ENCODE assay signal across 8 mouse cellular contexts in the genomic region with DNA sequence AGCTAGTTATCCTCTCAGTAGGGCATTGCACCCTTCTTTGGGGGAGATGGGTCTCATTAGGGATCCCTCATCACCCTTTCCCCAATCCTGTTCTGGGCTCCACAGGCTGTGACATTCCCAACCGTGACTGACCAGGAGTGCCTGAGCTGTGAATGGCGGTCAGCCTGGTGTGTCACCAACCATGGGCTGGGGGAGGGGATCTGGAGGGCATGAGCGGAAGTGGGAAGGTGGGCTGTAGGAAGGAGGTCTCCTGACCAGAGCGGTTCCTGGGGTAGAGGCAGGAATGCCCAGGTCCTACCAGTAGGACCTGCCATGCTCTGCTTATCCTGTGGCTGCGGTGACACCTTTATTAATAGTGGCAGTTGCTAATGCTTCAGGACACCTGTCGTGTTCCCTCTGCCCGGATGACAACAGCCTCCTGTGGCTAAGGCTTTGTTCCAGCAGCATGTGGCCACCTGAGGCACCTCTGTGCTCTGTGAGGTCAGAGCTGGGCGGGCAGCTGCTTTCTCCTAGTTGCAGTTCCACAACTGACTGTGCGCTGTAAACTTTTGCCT. TPM values are rescaled to one million over a fixed set of nuclear protein-coding genes. Genes with fewer than 3 reads are reported as not detected.
DNase-seq lines count a peak whose midpoint lies in the region; ATAC-seq lines count a peak whose summit lies in the region.

No protein-coding gene starts in this region.

- peak overlapping the region; percentile 64 for H3K4me2 ChIP-seq in embryonic facial prominence, embryonic 11.5 days (ENCODE audit: low read depth, low read length)
- peak overlapping the region; percentile 58 for H3K4me2 ChIP-seq in hindbrain, embryonic 15.5 days
- H3K4me2 ChIP-seq in midbrain, embryonic 15.5 days, result peak overlapping the region; percentile 57

- H3K27ac ChIP-seq in embryonic facial prominence, embryonic 11.5 days (replicated peaks; ENCODE audit: low read depth, low read length), result no peak overlapping the region
- H3K27ac ChIP-seq in hindbrain, embryonic 15.5 days (replicated peaks), result no peak overlapping the region; the same call in 1 of the 2 replicates
- no peak overlapping the region for H3K27ac ChIP-seq in midbrain, embryonic 15.5 days

- H3K4me1 ChIP-seq in embryonic facial prominence, embryonic 11.5 days (ENCODE audit: control insufficient read depth, insufficient read depth, low read length), result peaks cover 19% of the 10 kb centered on the region
- H3K4me1 ChIP-seq in hindbrain, embryonic 15.5 days (replicated peaks), result peaks cover 78% of the 10 kb centered on the region
- peaks cover 76% of the 10 kb centered on the region for H3K4me1 ChIP-seq in midbrain, embryonic 15.5 days

- WGBS in embryonic facial prominence, embryonic 11.5 days, result 23% methylated on average over 9 of the region's 9 CpGs
- 23% methylated on average over 9 of the region's 9 CpGs for WGBS in hindbrain, embryonic 15.5 days
- 23% methylated on average over 9 of the region's 9 CpGs for WGBS in midbrain, embryonic 15.5 days

- no peaks in the 10 kb centered on the region for H3K27me3 ChIP-seq in embryonic facial prominence, embryonic 11.5 days (ENCODE audit: control insufficient read depth, insufficient read depth, low read length)
- H3K27me3 ChIP-seq in hindbrain, embryonic 15.5 days, result no peaks in the 10 kb centered on the region
- no peaks in the 10 kb centered on the region for H3K27me3 ChIP-seq in midbrain, embryonic 15.5 days (replicated peaks)

- H3K36me3 ChIP-seq in embryonic facial prominence, embryonic 11.5 days (replicated peaks; ENCODE audit: control insufficient read depth, insufficient read depth, low read depth, low read length), result no peaks in the 10 kb centered on the region
- no peaks in the 10 kb centered on the region for H3K36me3 ChIP-seq in hindbrain, embryonic 15.5 days
- H3K36me3 ChIP-seq in midbrain, embryonic 15.5 days (replicated peaks), result no peaks in the 10 kb centered on the region

- peak overlapping the region; percentile 45; the same call in 1 of the 2 replicates for H3K9ac ChIP-seq in embryonic facial prominence, embryonic 11.5 days (replicated peaks; ENCODE audit: low read length)
- no peak overlapping the region for H3K9ac ChIP-seq in hindbrain, embryonic 15.5 days
- H3K9ac ChIP-seq in midbrain, embryonic 15.5 days, result no peak overlapping the region

- peak overlapping the region; percentile 31 for H3K4me3 ChIP-seq in embryonic facial prominence, embryonic 11.5 days (ENCODE audit: low read depth, low read length)
- peak overlapping the region; percentile 32 for H3K4me3 ChIP-seq in hindbrain, embryonic 15.5 days
- H3K4me3 ChIP-seq in midbrain, embryonic 15.5 days, result peak overlapping the region; percentile 31

- peak; percentile 42 for DNase-seq in kidney, postnatal 10 days
- DNase-seq in kidney, postnatal 14 days, result no peak
- DNase-seq in embryonic facial prominence, embryonic 11.5 days (ENCODE audit: low spot score), result no peak
- no peak for DNase-seq in gastrocnemius, postnatal 25 days
- no peak for DNase-seq in urinary bladder, postnatal 14 days (ENCODE audit: low spot score)

- no peak for ATAC-seq in embryonic facial prominence, embryonic 11.5 days (replicated peaks; ENCODE audit: insufficient number of reproducible peaks, low FRiP score, low TSS enrichment, low read depth)
- no peak for ATAC-seq in hindbrain, embryonic 15.5 days (ENCODE audit: low FRiP score, low read depth)
- ATAC-seq in midbrain, embryonic 15.5 days (replicated peaks), result no peak
- no peak for ATAC-seq in frontal cortex, adult (ENCODE audit: low TSS enrichment)

- H3K9me3 ChIP-seq in embryonic facial prominence, embryonic 11.5 days (replicated peaks; ENCODE audit: control insufficient read depth, low read length), result no peaks in the 10 kb centered on the region
- no peaks in the 10 kb centered on the region for H3K9me3 ChIP-seq in hindbrain, embryonic 15.5 days
- H3K9me3 ChIP-seq in midbrain, embryonic 15.5 days, result no peaks in the 10 kb centered on the region

RNA-seq across cellular contexts. Expression of a gene that starts 13.8 kb away (rescaled TPM):
- polyA plus RNA-seq in embryonic facial prominence, embryonic 11.5 days (2014; fragmentation: Nextera tagmentation; extraction: Ambion mirVana), result 59.5 and 60.3 TPM in 2 replicates
- polyA plus RNA-seq in hindbrain, embryonic 15.5 days (2015; fragmentation: Nextera tagmentation; extraction: Ambion mirVana), result 168 and 183 TPM in 2 replicates
- polyA plus RNA-seq in midbrain, embryonic 15.5 days (2015; fragmentation: Nextera tagmentation; extraction: Ambion mirVana), result 172 and 183 TPM in 2 replicates
- total RNA-seq in gastrocnemius, postnatal 25 days (2021), result 1 to 10 TPM; 4.7 to 4.8 TPM

RNA-seq across cellular contexts. Expression of a gene that starts 54.8 kb away (rescaled TPM):
- 0.10 TPM in 1 of 2 replicates, not detected in the other for polyA plus RNA-seq in embryonic facial prominence, embryonic 11.5 days (2014; fragmentation: Nextera tagmentation; extraction: Ambion mirVana)
- polyA plus RNA-seq in hindbrain, embryonic 15.5 days (2015; fragmentation: Nextera tagmentation; extraction: Ambion mirVana), result 0.24 and 0.27 TPM in 2 replicates
- 0.18 and 0.32 TPM in 2 replicates for polyA plus RNA-seq in midbrain, embryonic 15.5 days (2015; fragmentation: Nextera tagmentation; extraction: Ambion mirVana)
- total RNA-seq in gastrocnemius, postnatal 25 days (2021), result 10 to 100 TPM; 33.0 to 38.1 TPM
